Mouse (Mus musculus) MEL (cell line): ENCODE measurements around the gene Lhfpl5.

Experiments
- USF1 ChIP-seq: IDR thresholded peaks from 2 replicates; pipeline ENCODE4 v1.6.1; 2014; ENCODE audit warnings: low read depth, mild to moderate bottlenecking, inconsistent platforms, low read length, improper control_type of control experiment, moderate library complexity
- ZMIZ1 ChIP-seq: IDR thresholded peaks from 2 replicates; pipeline ENCODE4 v1.6.1; 2012; ENCODE audit warnings: low read depth, mild to moderate bottlenecking, inconsistent platforms, low read length, improper control_type of control experiment, moderate library complexity

DNA sequence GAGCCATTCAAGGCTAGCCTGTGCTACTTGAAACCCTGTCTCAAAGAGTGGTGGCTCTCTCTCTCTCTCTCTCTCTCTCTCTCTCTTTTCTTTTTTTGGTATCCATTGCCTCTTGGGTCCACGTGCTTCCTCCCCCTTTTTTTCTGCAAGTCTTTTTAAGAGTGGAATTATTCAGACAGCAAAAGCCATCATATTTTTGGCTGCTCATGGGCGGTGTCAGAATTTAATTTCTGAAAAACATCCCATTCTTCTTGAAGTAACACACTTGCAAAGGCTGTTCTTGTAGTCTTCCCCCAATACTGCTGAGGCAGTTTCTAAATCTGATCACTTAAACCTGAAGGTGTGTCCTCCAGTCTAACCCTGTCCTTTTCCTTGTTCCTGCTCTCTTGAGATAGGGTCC lies 51.5 kb downstream of the Lhfpl5 start:
- TF ChIP-seq ZMIZ1 (no peak), USF1 (no peak)
